Mouse (Mus musculus) ES-Bruce4 (cell line): ENCODE data around the gene Trpm2. TPM values are rescaled to one million over a fixed set of nuclear protein-coding genes. Genes with fewer than 3 reads are reported as not detected.
"Not testable (repeated sequence)": the region's sequence is repeated elsewhere in the genome, so short reads cannot be mapped to it uniquely, and the experiment has no call there.

Experiments
- H3K27ac ChIP-seq: 2 replicates; pipeline ENCODE4 v1.5.1; 2012; ENCODE audit warnings: low read length, inconsistent platforms; ENCODE audit not compliant: insufficient read depth
- H3K27me3 ChIP-seq: 2 replicates; pipeline ENCODE4 v1.6.1; 2012; ENCODE audit warnings: mild to moderate bottlenecking, low read length, inconsistent platforms; ENCODE audit not compliant: control insufficient read depth, poor library complexity, insufficient read depth, severe bottlenecking
- H3K36me3 ChIP-seq: 2 replicates; pipeline ENCODE4 v1.6.1; 2012; ENCODE audit warnings: inconsistent platforms, mild to moderate bottlenecking, low read length, moderate library complexity; ENCODE audit not compliant: control insufficient read depth, poor library complexity, insufficient read depth, severe bottlenecking
- H3K4me1 ChIP-seq: one replicate; pipeline ENCODE4 v1.8.1; 2011; ENCODE audit warnings: low read length; ENCODE audit not compliant: control insufficient read depth, insufficient read depth
- H3K4me3 ChIP-seq: 2 replicates; pipeline ENCODE4 v1.5.1; 2011; ENCODE audit warnings: low read depth, mild to moderate bottlenecking, low read length
- H3K9ac ChIP-seq: 2 replicates; pipeline ENCODE4 v1.6.1; 2012; ENCODE audit warnings: low read depth, mild to moderate bottlenecking, inconsistent platforms; ENCODE audit not compliant: poor library complexity, severe bottlenecking
- H3K9me3 ChIP-seq: replicated peaks from 2 replicates; pipeline ENCODE4 v1.6.1; 2012; ENCODE audit warnings: mild to moderate bottlenecking, low read length, inconsistent platforms; ENCODE audit not compliant: control insufficient read depth, poor library complexity, insufficient read depth, severe bottlenecking
- CTCF ChIP-seq: IDR thresholded peaks from one replicate; pipeline ENCODE4 v1.8.1; 2011; ENCODE audit warnings: low read depth, low read length
- EP300 ChIP-seq: IDR thresholded peaks from 2 replicates; pipeline ENCODE4 v1.6.1; 2011; ENCODE audit warnings: low read depth, low read length; ENCODE audit not compliant: insufficient read depth
- POLR2A ChIP-seq: IDR thresholded peaks from one replicate; pipeline ENCODE4 v1.8.1; 2011; ENCODE audit warnings: low read length; ENCODE audit not compliant: insufficient read depth
- polyA plus RNA-seq: library from polyadenylated mRNA; stranded (reverse); fragments of >200 nt; gene quantifications from 2 replicates; pipeline ENCODE4 v1.2.4, GENCODE M21; 2011; ENCODE audit warnings: low read depth; ENCODE audit not compliant: missing spikeins, insufficient read depth, insufficient read length

Trpm2 gene
- polyA plus RNA-seq, 1 experiment = 0.07 TPM

DNA sequence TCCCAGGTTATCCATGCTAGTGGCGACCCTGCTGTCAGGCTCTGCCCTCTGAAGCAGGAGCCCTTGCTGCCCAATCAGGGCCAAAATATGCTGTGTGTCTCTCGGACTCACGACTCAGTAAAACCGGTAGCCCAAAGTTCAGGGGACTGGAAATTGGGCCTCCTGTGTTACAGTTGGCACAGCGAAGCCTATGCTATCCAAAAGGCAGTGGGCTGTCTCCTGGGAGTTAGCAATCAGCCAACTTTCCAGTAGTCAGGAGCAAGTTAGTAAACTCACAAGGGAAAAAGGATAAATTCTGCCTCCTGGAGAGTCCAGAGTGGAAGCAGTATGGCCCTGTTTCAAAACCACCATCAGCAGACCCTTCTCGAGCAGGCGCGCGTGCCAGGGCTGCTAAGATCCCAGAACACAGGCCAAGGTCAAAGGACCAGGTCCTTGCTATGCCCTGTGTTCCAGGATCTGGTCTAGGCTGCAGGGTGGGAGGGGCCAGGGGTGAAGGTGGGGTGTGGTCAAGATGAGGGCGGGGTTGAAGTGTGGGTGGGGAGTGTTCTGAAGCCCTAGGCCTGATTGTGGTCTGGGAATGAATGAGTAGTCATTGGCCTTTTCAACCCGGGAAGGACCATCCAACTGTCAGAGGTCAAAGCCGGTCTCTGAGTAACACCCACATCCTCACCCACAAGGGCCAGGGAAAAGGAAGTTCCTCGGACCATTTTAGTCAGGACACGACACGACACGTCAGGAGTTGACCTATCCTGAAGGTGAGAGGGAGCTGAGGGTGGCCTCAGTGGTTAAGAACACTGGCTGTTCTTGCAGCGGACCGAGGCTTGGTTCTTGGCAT lies 42.5 kb upstream of the Trpm2 start:
- H3K4me1 ChIP-seq = peaks cover 2% of the 10 kb centered on the region
- no peak overlapping the region for H3K4me3 ChIP-seq
- H3K36me3 ChIP-seq = no peaks in the 10 kb centered on the region
- H3K9ac ChIP-seq = no peak overlapping the region
- TF ChIP-seq EP300 = 0 out of 2 replicates have a peak, but pooled peaks have one; percentile 6
- no peak for TF ChIP-seq POLR2A
- TF ChIP-seq CTCF = no peak
- H3K9me3 ChIP-seq = no peaks in the 10 kb centered on the region
- H3K27me3 ChIP-seq = no peaks in the 10 kb centered on the region
- no peak overlapping the region; the same call in 1 of the 2 replicates for H3K27ac ChIP-seq

DNA sequence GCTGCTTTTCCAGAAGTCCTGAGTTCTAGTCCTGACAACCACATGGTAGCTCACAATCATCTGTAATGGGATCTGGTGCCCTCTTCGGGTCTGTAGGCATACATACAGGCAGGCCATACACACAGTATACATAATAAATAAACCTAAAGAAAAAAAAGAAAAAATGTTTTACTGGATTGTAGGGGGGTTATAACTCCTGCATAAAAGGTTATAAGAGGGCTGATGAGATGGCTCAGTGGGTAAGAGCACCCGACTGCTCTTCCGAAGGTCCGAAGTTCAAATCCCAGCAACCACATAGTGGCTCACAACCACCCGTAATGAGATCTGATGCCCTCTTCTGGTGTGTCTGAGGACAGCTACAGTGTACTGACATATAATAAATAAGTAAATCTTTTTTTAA lies 40.8 kb upstream of the Trpm2 start:
- not testable (repeated sequence) for H3K9ac ChIP-seq, H3K27me3 ChIP-seq, H3K36me3 ChIP-seq, H3K4me3 ChIP-seq, H3K4me1 ChIP-seq, H3K27ac ChIP-seq, H3K9me3 ChIP-seq

DNA sequence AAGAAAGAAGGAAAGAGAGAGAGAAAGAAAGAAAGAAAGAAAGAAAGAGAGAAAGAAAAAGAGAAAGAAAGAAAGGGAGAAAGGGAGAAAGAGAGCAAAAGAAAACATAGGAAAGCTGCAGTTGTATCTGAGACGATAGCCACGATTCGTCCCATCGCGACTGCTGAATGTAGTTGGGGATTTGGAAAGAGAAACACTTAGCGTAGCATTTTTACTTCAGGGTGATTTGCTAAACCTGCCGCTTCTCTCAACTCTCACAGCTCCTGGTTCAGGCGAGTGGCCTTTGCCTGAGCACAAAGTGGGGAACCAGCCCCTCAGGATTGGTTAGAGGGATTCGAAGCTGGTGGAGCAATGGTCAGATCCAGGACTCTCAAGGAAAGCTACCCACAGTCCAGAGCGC lies 40.0 kb upstream of the Trpm2 start:
- Histone ChIP-seq H3K9ac (peak overlapping the region; percentile 41), H3K27me3 (no peaks in the 10 kb centered on the region), H3K36me3 (no peaks in the 10 kb centered on the region), H3K27ac (peak overlapping the region; percentile 5; the same call in 1 of the 2 replicates), H3K9me3 (no peaks in the 10 kb centered on the region), H3K4me3 (peak overlapping the region; percentile 53), H3K4me1 (peaks cover 11% of the 10 kb centered on the region)
- no peak for TF ChIP-seq POLR2A
- TF ChIP-seq EP300 = no peak
- TF ChIP-seq CTCF = no peak

DNA sequence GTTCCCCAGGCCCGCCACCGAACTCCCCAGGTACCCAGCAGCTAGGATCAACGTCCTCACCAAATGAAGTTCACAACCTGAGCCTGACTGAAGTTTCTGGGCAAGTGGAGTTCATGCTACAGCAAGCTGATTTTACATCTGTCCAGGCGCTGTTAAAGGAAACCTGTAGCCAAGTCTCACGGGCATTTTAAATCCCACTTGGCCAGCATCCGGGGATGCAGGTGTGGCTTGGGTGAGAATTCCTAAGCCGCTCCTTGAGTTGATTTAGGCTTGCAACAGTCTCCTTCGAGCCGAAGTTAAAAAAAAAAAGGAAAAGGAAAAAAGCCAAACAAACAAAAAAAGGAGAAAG lies 39.6 kb upstream of the Trpm2 start, which contains the start of gene Pfkl:
Pfkl (minus strand) TSS at position 139 of the 349 bp plus-strand sequence.
- H3K4me3 ChIP-seq = peak within 1 kb of the TSS; percentile 92
- TF ChIP-seq POLR2A (no peak), CTCF (no peak), EP300 (no peak)
- no peaks in the 10 kb centered on the region for H3K36me3 ChIP-seq
- H3K9ac ChIP-seq = peak within 1 kb of the TSS; percentile 67
- no peaks in the 10 kb centered on the region for H3K9me3 ChIP-seq
- H3K27me3 ChIP-seq = no peaks in the 10 kb centered on the region
- peaks cover 11% of the 10 kb centered on the region for H3K4me1 ChIP-seq
- H3K27ac ChIP-seq = peak within 1 kb of the TSS; percentile 67

DNA sequence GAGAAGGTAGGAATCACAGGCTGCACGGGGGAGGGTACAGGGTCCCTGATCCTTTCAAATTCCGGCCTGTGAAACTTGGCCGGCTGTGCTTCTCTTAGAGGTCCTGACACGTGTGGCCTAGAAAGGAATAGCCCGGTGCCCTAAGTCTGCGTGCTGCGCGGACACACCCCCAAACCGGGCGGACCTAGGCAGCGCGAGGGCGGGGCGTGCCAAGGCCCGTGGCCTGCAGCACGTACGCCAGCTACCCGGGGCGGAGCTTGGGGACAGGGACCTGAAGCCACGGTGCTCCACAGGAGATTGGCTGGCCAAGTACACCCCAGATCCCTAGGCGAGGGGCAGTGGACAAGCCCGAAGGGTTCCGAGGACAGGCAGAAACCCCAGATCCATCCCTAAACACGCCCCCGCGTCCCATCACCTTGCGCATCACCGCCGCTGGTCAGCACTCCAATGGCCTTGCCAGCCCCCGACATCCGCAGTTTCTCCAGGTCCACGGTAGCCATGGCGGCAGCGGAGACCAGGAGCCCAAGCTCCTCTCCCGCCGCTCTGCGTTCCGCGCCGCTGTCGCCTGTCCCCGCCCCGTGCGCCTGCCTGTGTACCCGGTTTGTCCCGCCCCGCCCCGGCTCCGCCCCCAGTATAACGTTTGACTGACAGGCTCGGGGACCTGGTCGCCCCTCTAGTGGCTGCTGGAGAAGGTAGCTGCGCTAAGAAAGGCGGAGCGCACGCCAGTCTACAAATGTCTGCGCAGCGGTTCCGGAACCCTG lies 39.0 kb upstream of the Trpm2 start:
- H3K9me3 ChIP-seq = no peaks in the 10 kb centered on the region
- peak overlapping the region; percentile 67 for H3K27ac ChIP-seq
- H3K27me3 ChIP-seq = no peaks in the 10 kb centered on the region
- H3K9ac ChIP-seq = peak overlapping the region; percentile 67
- no peaks in the 10 kb centered on the region for H3K36me3 ChIP-seq
- peak overlapping the region; percentile 92 for H3K4me3 ChIP-seq
- H3K4me1 ChIP-seq = peaks cover 11% of the 10 kb centered on the region
- peak; percentile 62; the same call in 1 of the 2 replicates for TF ChIP-seq EP300
- peak; percentile 28 for TF ChIP-seq CTCF
- peak; percentile 87 for TF ChIP-seq POLR2A

DNA sequence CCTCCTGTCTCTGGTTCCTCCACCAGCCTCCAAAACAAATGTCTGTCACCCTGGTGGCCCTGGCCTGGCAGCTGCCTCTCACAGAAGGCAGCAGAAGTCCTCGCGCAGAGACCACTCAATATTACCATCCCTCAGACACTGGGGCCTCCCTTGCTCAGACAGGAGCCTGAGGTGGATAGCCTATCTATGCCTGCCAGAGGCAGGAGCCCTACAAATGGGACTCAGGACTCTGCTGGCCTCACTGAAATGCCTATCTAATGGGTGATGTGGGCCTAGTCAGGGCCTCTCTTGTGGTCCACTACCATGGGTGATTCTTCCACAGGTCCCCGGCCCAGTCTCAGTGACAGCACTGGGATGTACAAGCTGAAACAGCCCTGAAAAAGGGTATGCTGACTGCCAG lies 37.8 kb upstream of the Trpm2 start:
- no peak for TF ChIP-seq CTCF
- no peak for TF ChIP-seq POLR2A
- TF ChIP-seq EP300 = no peak
- Histone ChIP-seq H3K27me3 (no peaks in the 10 kb centered on the region), H3K4me1 (peaks cover 10% of the 10 kb centered on the region), H3K27ac (no peak overlapping the region), H3K4me3 (peak overlapping the region; percentile 90), H3K9ac (peak overlapping the region; percentile 67), H3K9me3 (no peaks in the 10 kb centered on the region), H3K36me3 (no peaks in the 10 kb centered on the region)
